Mouse (Mus musculus) heart, postnatal 0 days (tissue): ENCODE results near the gene Asic2. TPM values are rescaled to one million over a fixed set of nuclear protein-coding genes. Genes with fewer than 3 reads are reported as not detected.

Source experiments
- ATAC-seq: fragments of 200-750 bp; cut with Nextera tagmentation; 2 replicates; pipeline ENCODE4 v1.8.0; 2017; ENCODE audit warnings: low read depth, moderate number of reproducible peaks, moderate library complexity; ENCODE audit not compliant: insufficient read depth
- DNase-seq: peaks from one replicate; pipeline ENCODE4 v3.0.0-alpha.2; 2016; ENCODE audit warnings: low spot score
- H3K27ac ChIP-seq: fragments of 300-500 bp; sonication (generic); 2 replicates; pipeline ENCODE4 v1.5.1; 2014; ENCODE audit warnings: low read depth, mild to moderate bottlenecking
- H3K27me3 ChIP-seq: fragments of 300-500 bp; sonication (generic); 2 replicates; pipeline ENCODE4 v1.6.1; 2014; ENCODE audit warnings: low read length, mixed read lengths; ENCODE audit not compliant: control insufficient read depth, insufficient read depth
- H3K36me3 ChIP-seq: fragments of 300-500 bp; sonication (generic); replicated peaks from 2 replicates; pipeline ENCODE4 v1.6.1; 2014; ENCODE audit warnings: low read length, mixed read lengths; ENCODE audit not compliant: control insufficient read depth, insufficient read depth
- H3K4me1 ChIP-seq: fragments of 300-500 bp; sonication (generic); 2 replicates; pipeline ENCODE4 v1.6.1; 2014; ENCODE audit warnings: antibody characterized with exemption; ENCODE audit not compliant: control insufficient read depth, insufficient read depth
- H3K4me2 ChIP-seq: fragments of 300-500 bp; sonication (generic); 2 replicates; pipeline ENCODE4 v1.6.1; 2014; ENCODE audit warnings: low read depth, mild to moderate bottlenecking, low read length, moderate library complexity
- H3K4me3 ChIP-seq: fragments of 300-500 bp; sonication (generic); 2 replicates; pipeline ENCODE4 v1.5.1; 2014; ENCODE audit warnings: low read depth, low read length
- H3K9ac ChIP-seq: fragments of 300-500 bp; sonication (generic); replicated peaks from 2 replicates; pipeline ENCODE4 v1.6.1; 2014; ENCODE audit warnings: low read depth, low read length, mixed read lengths
- H3K9me3 ChIP-seq: fragments of 300-500 bp; sonication (generic); replicated peaks from 2 replicates; pipeline ENCODE4 v1.6.1; 2016; ENCODE audit warnings: low read length; ENCODE audit not compliant: control insufficient read depth
- CTCF ChIP-seq: IDR thresholded peaks from 2 replicates; pipeline ENCODE4 v1.5.1; 2016; ENCODE audit warnings: antibody characterized with exemption, control low read depth, low read depth
- EP300 ChIP-seq: IDR thresholded peaks from 2 replicates; pipeline ENCODE4 v1.6.1; 2016; ENCODE audit warnings: antibody characterized with exemption, low read depth
- WGBS: fragments of 180-500 bp; shearing (Covaris S2); extraction: QIAGEN DNeasy Blood & Tissue Kit; methylation state at CpG from one replicate; pipeline ENCODE4 v1.1.7; 2014; 5-methylcytosine and 5-hydroxymethylcytosine counted together
- polyA plus RNA-seq: library from polyadenylated mRNA; unstranded; fragments of >200 nt; fragmentation: Nextera tagmentation; extraction: Ambion mirVana; gene quantifications from 2 replicates; pipeline ENCODE4 v1.2.1, GENCODE M21; 2015
- total RNA-seq: library from RNA; depleted of rRNA; stranded (reverse); fragments of >200 nt; gene quantifications from 2 replicates; pipeline ENCODE4 v1.2.3, GENCODE M21; 2014; ENCODE audit warnings: low replicate concordance

Asic2 gene
- total and polyA plus RNA-seq, 2 experiments from 2014 or later = not detected

GRCm38 (mm10) chr11:80958086-80958671, 1010.1 kb downstream of the Asic2 start:
- Histone ChIP-seq H3K4me3 (no peak overlapping the region), H3K4me1 (no peaks in the 10 kb centered on the region), H3K27ac (no peak overlapping the region), H3K4me2 (no peak overlapping the region), H3K9me3 (no peaks in the 10 kb centered on the region), H3K9ac (no peak overlapping the region), H3K36me3 (no peaks in the 10 kb centered on the region), H3K27me3 (peaks cover 8% of the 10 kb centered on the region; the same call in 1 of the 2 replicates)
- DNase-seq (no peak), ATAC-seq (no peak)
- TF ChIP-seq CTCF (no peak), EP300 (no peak)
- 5% methylated on average over 16 of the region's 16 CpGs for WGBS

- Histone ChIP-seq H3K9me3 (no peaks in the 10 kb centered on the region), H3K4me1 (no peaks in the 10 kb centered on the region), H3K4me2 (no peak overlapping the region), H3K36me3 (no peaks in the 10 kb centered on the region), H3K4me3 (no peak overlapping the region), H3K27ac (no peak overlapping the region), H3K27me3 (peaks cover 8% of the 10 kb centered on the region; the same call in 1 of the 2 replicates), H3K9ac (no peak overlapping the region)
- TF ChIP-seq EP300 (no peak), CTCF (no peak)
- 57% methylated on average over 6 of the region's 6 CpGs for WGBS
- no peak for ATAC-seq
- no peak for DNase-seq
Measured at GRCm38 (mm10) chr11:80955915-80956314, 1012.3 kb downstream of the Asic2 start.

DNA sequence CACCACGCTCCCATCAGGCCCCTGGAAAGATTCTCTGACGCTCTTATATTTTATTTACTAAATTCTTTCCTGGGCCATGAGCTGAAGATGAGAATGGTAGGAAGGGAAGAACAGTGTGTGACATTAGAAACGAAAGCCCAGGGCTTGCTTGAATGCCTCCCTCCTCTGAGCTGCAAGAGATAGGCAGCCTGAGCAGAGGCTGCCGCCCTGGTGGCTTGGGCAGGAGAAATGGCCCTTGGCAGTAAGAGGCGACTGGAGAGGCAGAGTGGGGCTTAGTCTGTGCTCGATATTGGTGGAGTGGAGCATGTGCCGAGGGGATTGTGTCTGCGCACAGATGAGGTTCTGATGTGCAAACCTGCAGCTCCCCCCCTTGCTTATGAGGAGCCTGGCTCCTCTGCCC, 1014.1 kb downstream of the Asic2 start:
- Histone ChIP-seq H3K27ac (no peak overlapping the region), H3K27me3 (peaks cover 8% of the 10 kb centered on the region; the same call in 1 of the 2 replicates), H3K9me3 (no peaks in the 10 kb centered on the region), H3K4me2 (no peak overlapping the region), H3K4me1 (no peaks in the 10 kb centered on the region), H3K4me3 (no peak overlapping the region), H3K36me3 (no peaks in the 10 kb centered on the region), H3K9ac (no peak overlapping the region)
- no peak for DNase-seq
- ATAC-seq = no peak
- TF ChIP-seq CTCF (no peak), EP300 (no peak)
- 70% methylated on average over 8 of the region's 8 CpGs for WGBS

- ATAC-seq = no peak
- TF ChIP-seq EP300 = no peak
- TF ChIP-seq CTCF = no peak
- no peaks in the 10 kb centered on the region for H3K9me3 ChIP-seq
- no peaks in the 10 kb centered on the region for H3K27me3 ChIP-seq
- H3K4me1 ChIP-seq = no peaks in the 10 kb centered on the region
- no peak overlapping the region for H3K9ac ChIP-seq
- H3K4me2 ChIP-seq = no peak overlapping the region
- no peak for DNase-seq
- H3K36me3 ChIP-seq = no peaks in the 10 kb centered on the region
- 72% methylated on average over 11 of the region's 11 CpGs for WGBS
- no peak overlapping the region for H3K4me3 ChIP-seq
- no peak overlapping the region for H3K27ac ChIP-seq
Measured at GRCm38 (mm10) chr11:80949068-80949738, 1019.1 kb downstream of the Asic2 start.

DNA sequence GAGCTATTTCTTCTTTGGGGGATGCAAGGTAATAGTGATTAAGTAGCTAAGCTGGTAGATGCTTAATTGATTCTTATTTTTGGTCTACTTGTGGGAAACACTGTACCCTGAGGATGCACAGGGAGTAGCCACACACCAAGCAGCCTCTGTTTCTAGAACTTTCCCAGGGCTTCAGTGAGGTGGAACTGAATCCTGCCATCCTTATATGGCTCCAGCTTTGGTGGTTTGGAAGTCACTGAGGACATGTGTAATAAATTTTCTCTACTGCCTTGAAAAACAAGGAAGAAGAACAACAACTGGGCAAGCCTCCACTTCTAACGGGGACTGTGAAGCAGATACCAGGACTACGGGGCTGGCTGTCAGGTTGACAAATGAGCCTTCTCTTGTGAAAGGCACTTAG, 1020.2 kb downstream of the Asic2 start:
- WGBS = 38% methylated on average over 2 of the region's 2 CpGs
- Histone ChIP-seq H3K27me3 (no peaks in the 10 kb centered on the region), H3K4me3 (no peak overlapping the region), H3K27ac (no peak overlapping the region), H3K9ac (no peak overlapping the region), H3K9me3 (no peaks in the 10 kb centered on the region), H3K4me1 (no peaks in the 10 kb centered on the region), H3K4me2 (no peak overlapping the region), H3K36me3 (no peaks in the 10 kb centered on the region)
- ATAC-seq (no peak), DNase-seq (no peak)
- no peak for TF ChIP-seq EP300

- Histone ChIP-seq H3K9me3 (no peaks in the 10 kb centered on the region), H3K4me1 (no peaks in the 10 kb centered on the region), H3K9ac (no peak overlapping the region), H3K4me2 (no peak overlapping the region), H3K36me3 (no peaks in the 10 kb centered on the region), H3K27ac (no peak overlapping the region), H3K4me3 (no peak overlapping the region), H3K27me3 (no peaks in the 10 kb centered on the region)
- no peak for ATAC-seq
- TF ChIP-seq EP300 = no peak
- TF ChIP-seq CTCF = no peak
- 68% methylated on average over 6 of the region's 6 CpGs for WGBS
- DNase-seq = no peak
Measured at GRCm38 (mm10) chr11:80946163-80946562, 1022.1 kb downstream of the Asic2 start.
